Mouse (Mus musculus): ENCODE measurements around the gene Nipal3. TPM values are rescaled to one million over a fixed set of nuclear protein-coding genes. Genes with fewer than 3 reads are reported as not detected.

Gene Nipal3
- polyA plus RNA-seq, 1 experiment: 23.5 TPM

DNA sequence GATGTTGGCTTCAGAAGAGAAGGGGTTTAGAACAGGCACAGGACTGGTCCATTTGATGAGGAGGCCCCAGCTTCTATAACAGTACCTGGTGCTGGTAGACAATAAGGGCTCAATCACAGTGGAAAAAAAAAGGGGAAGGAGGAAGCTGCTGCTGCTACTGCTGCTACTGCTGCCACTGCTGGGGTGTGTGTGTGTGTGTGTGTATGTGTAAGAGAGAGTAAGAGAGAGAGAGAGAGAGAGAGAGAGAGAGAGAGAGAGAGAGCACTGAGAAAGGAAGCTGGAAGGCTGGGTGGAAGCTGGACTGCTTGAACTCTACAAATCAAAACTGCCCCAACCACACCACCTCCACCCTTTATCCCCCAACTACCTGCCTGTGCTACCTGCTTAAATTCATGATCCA is 56.9 kb downstream of the Nipal3 start:
- no peak for TF ChIP-seq CTCF (IDR thresholded peaks at IDR 0.05; ENCODE audit: extremely low read depth, insufficient read depth, insufficient read length, insufficient replicate concordance)
- TF ChIP-seq POLR2A (IDR thresholded peaks at IDR 0.05; ENCODE audit: low read depth, low read length): no peak
- Histone ChIP-seq H3K27ac (ENCODE audit: insufficient read depth, low read length) (no peak overlapping the region), H3K4me3 (ENCODE audit: extremely low read depth, insufficient read depth, insufficient read length) (no peak overlapping the region), H3K4me1 (ENCODE audit: control insufficient read depth, insufficient read depth, insufficient read length) (peaks cover 8% of the 10 kb centered on the region; the same call in 1 of the 2 replicates), H3K27me3 (ENCODE audit: control insufficient read depth, insufficient read depth, low read length) (no peaks in the 10 kb centered on the region), H3K36me3 (ENCODE audit: control insufficient read depth, insufficient read depth, low read length) (no peaks in the 10 kb centered on the region)
- DNase-seq (ENCODE audit: low read depth in 1 of 2, low spot score in 2 of 2): no peak

DNA sequence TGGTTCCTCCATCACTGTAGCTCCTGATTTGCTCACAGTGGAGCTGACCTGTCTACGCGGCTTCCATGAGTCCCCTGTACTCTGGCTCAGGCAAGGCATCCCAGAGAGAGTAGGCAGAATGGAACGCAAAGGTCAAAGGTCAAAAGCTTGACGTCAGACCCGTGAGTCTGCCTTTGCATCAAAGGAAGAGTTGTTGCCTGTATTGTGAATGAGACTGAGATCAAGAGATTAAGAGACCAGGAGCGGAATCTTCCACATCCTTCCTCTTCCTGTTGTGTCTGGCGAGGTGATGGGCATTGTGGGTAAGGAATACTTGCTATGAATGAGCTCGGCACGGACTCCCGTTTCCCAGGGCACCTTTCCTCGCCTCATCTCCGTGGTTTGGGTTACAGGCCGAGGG is 58.5 kb downstream of the Nipal3 start:
- Histone ChIP-seq H3K4me1 (ENCODE audit: control insufficient read depth, insufficient read depth, insufficient read length) (peaks cover 8% of the 10 kb centered on the region; the same call in 1 of the 2 replicates), H3K27me3 (ENCODE audit: control insufficient read depth, insufficient read depth, low read length) (no peaks in the 10 kb centered on the region), H3K36me3 (ENCODE audit: control insufficient read depth, insufficient read depth, low read length) (no peaks in the 10 kb centered on the region), H3K27ac (ENCODE audit: insufficient read depth, low read length) (no peak overlapping the region), H3K4me3 (ENCODE audit: extremely low read depth, insufficient read depth, insufficient read length) (no peak overlapping the region)
- DNase-seq (ENCODE audit: low read depth in 1 of 2, low spot score in 2 of 2): no peak
- no peak for TF ChIP-seq CTCF (IDR thresholded peaks at IDR 0.05; ENCODE audit: extremely low read depth, insufficient read depth, insufficient read length, insufficient replicate concordance)
- no peak for TF ChIP-seq POLR2A (IDR thresholded peaks at IDR 0.05; ENCODE audit: low read depth, low read length)
- 43% methylated on average over 13 of the region's 13 CpGs for WGBS

DNA sequence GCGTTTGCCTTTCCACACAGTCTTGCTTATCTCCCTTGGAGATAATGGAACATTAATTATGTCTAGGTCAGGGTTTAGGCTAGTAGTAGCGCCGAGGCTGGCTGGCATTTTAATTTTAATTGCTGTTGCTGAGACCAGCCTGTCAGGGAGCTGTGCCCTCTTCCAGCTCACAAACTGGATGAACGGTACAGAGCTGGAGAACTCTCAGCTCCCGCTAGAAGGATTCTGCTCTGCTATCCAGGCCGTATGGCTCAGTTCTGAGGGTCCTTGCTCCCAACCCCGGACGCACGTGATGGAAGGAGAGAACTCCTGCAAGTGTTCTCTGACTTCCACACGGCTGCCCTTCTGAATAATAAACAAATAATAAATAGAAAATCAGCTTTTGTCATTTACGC is 60.4 kb downstream of the Nipal3 start:
- DNase-seq (ENCODE audit: low read depth in 1 of 2, low spot score in 2 of 2): no peak
- Histone ChIP-seq H3K27me3 (ENCODE audit: control insufficient read depth, insufficient read depth, low read length) (no peaks in the 10 kb centered on the region), H3K4me3 (ENCODE audit: extremely low read depth, insufficient read depth, insufficient read length) (peak overlapping the region; percentile 65), H3K4me1 (ENCODE audit: control insufficient read depth, insufficient read depth, insufficient read length) (peaks cover 6% of the 10 kb centered on the region; the same call in 1 of the 2 replicates), H3K27ac (ENCODE audit: insufficient read depth, low read length) (peak overlapping the region; percentile 64), H3K36me3 (ENCODE audit: control insufficient read depth, insufficient read depth, low read length) (no peaks in the 10 kb centered on the region)
- TF ChIP-seq POLR2A (IDR thresholded peaks at IDR 0.05; ENCODE audit: low read depth, low read length) (no peak), CTCF (IDR thresholded peaks at IDR 0.05; ENCODE audit: extremely low read depth, insufficient read depth, insufficient read length, insufficient replicate concordance) (no peak)
- 40% methylated on average over 11 of the region's 11 CpGs for WGBS

DNA sequence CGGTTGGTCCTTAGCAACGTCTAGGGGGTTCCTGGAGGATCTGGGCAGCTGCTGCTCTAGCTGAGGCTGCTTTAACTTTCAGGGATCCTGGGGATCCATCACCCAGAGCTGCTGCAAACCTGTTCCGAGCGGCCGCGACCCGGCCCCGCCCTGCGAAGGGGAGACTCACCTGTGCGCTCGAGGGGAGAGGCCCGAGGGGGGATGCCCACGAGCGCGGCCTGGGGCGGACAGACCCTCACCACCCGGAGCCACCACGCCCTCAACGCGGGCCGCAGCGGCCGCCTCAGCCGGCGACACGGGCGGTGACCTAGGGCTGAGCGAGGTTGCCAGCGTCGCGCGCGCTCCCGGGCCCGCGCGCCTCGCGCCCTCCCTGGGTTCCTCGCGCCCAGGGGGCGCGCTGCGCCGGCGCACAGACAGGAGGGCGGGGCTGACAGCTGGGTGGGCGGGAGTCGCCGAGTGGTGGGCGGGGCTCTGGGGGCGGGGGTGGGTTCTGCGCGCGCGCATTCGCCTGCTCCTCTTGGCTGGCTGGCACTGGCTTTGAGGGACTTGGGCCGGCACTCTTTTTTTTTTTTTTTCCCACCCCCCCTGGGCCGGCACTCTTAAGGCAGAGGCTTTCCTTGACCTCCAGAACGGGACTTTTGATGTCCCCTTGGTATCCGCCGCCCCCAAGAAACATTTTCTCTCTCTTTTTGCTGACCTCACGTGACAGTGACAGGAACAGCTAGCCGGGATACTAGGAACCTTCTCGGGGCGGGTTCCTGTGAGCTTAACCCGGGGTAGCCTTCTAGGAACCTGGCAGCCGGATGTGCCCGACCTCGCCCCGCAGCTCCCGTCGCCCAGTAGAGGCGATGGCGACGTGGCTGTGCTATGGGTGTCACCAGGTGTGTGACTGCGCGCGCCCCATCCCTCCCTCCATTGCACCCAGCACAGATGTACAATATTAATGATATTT is 61.1 kb downstream of the Nipal3 start, which contains the start of gene Rcan3:
Gene Rcan3 (minus strand): TSS at position 411 of the 952 bp plus-strand sequence.
- Histone ChIP-seq H3K4me1 (ENCODE audit: control insufficient read depth, insufficient read depth, insufficient read length) (peaks cover 8% of the 10 kb centered on the region; the same call in 1 of the 2 replicates), H3K27ac (ENCODE audit: insufficient read depth, low read length) (peak within 1 kb of the TSS; percentile 66), H3K4me3 (ENCODE audit: extremely low read depth, insufficient read depth, insufficient read length) (peak within 1 kb of the TSS; percentile 68), H3K27me3 (ENCODE audit: control insufficient read depth, insufficient read depth, low read length) (no peaks in the 10 kb centered on the region), H3K36me3 (ENCODE audit: control insufficient read depth, insufficient read depth, low read length) (no peaks in the 10 kb centered on the region)
- TF ChIP-seq CTCF (IDR thresholded peaks at IDR 0.05; ENCODE audit: extremely low read depth, insufficient read depth, insufficient read length, insufficient replicate concordance): no peak
- peak; percentile 26; the same call in 1 of the 2 replicates for TF ChIP-seq POLR2A (IDR thresholded peaks at IDR 0.05; ENCODE audit: low read depth, low read length)
- under 1% methylated on average over 66 of the region's 79 CpGs for WGBS
- peak; percentile 67 to 74 for DNase-seq (ENCODE audit: low read depth in 1 of 2, low spot score in 2 of 2)

DNA sequence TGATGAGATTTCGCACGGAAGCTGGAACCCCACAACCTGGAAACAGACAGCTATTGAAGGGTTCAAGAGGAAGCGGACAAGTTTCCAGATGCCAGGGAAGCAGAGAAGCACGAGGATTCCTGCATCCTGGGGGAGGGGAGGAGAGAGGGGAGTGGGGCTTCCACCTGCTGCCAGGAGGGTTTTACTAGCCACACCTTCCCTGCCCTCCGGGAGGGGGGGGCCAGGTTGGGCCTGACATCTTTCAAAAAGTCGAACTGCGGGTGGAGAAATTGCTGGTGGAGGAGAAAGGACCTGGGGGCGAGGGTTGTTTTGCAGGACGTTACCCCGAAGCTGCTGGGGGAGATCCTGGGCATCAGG is 61.8 kb downstream of the Nipal3 start:
- 28% methylated on average over 10 of the region's 10 CpGs for WGBS
- H3K36me3 ChIP-seq (ENCODE audit: control insufficient read depth, insufficient read depth, low read length): no peaks in the 10 kb centered on the region
- no peak for DNase-seq (ENCODE audit: low read depth in 1 of 2, low spot score in 2 of 2)
- 0 out of 2 replicates have a peak overlapping the region, but pooled peaks have one; percentile 66 for H3K27ac ChIP-seq (ENCODE audit: insufficient read depth, low read length)
- peaks cover 8% of the 10 kb centered on the region; the same call in 1 of the 2 replicates for H3K4me1 ChIP-seq (ENCODE audit: control insufficient read depth, insufficient read depth, insufficient read length)
- H3K27me3 ChIP-seq (ENCODE audit: control insufficient read depth, insufficient read depth, low read length): no peaks in the 10 kb centered on the region
- peak overlapping the region; percentile 68 for H3K4me3 ChIP-seq (ENCODE audit: extremely low read depth, insufficient read depth, insufficient read length)
- no peak for TF ChIP-seq CTCF (IDR thresholded peaks at IDR 0.05; ENCODE audit: extremely low read depth, insufficient read depth, insufficient read length, insufficient replicate concordance)
- no peak for TF ChIP-seq POLR2A (IDR thresholded peaks at IDR 0.05; ENCODE audit: low read depth, low read length)

DNA sequence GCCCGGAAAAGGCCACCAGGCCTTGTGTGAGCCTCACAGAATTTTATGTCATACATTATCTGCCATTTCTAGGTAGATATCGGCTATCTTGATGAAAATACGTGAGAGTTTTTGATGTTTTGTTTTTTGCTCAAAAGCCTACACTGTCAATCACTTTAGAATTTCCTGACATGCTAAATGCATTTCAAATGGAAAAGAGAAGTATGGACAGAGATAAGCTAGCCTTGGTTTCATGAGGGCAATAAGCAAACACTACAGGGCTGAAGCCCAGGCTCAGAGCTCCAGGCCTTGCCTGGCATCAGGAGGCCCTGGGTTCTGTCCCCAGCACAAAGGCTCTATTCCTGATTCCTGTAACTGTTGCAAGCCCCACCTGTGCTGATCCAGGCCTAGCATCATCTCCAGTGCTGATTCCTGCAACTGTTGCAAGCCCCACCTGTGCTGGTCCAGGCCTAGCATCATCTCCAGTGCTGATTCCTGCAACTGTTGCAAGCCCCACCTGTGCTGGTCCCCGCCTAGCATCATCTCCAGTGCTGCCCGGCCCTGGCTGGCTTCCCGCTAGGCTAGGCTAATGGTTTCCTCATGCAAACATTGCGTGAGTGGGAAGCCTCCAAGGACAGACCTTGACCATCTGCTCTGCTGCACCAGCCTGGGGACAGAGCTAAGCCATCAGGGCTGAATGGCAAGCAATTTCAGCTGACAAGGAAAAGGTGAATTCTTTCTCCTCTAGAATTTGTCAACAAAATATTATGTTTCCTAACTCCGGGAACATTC is 64.7 kb downstream of the Nipal3 start:
- no peak overlapping the region for H3K27ac ChIP-seq (ENCODE audit: insufficient read depth, low read length)
- 83% methylated on average over 8 of the region's 8 CpGs for WGBS
- peaks cover 2% of the 10 kb centered on the region; the same call in 1 of the 2 replicates for H3K4me1 ChIP-seq (ENCODE audit: control insufficient read depth, insufficient read depth, insufficient read length)
- H3K36me3 ChIP-seq (ENCODE audit: control insufficient read depth, insufficient read depth, low read length): no peaks in the 10 kb centered on the region
- no peak overlapping the region for H3K4me3 ChIP-seq (ENCODE audit: extremely low read depth, insufficient read depth, insufficient read length)
- TF ChIP-seq POLR2A (IDR thresholded peaks at IDR 0.05; ENCODE audit: low read depth, low read length): no peak
- no peak for TF ChIP-seq CTCF (IDR thresholded peaks at IDR 0.05; ENCODE audit: extremely low read depth, insufficient read depth, insufficient read length, insufficient replicate concordance)
- no peak for DNase-seq (ENCODE audit: low read depth in 1 of 2, low spot score in 2 of 2)
- no peaks in the 10 kb centered on the region for H3K27me3 ChIP-seq (ENCODE audit: control insufficient read depth, insufficient read depth, low read length)

Measured in spleen, adult 2 months (tissue).